Mouse (Mus musculus): ENCODE measurements around the gene Btbd9.

Btbd9 gene

GRCm38 (mm10) chr17:30602175-30602574, 25.9 kb upstream of the Btbd9 start:
- no peak for DNase-seq (ENCODE audit: low read depth, low spot score)

GRCm38 (mm10) chr17:30598300-30598699, 22.0 kb upstream of the Btbd9 start:
- no peak for DNase-seq (ENCODE audit: low read depth, low spot score)

- DNase-seq (ENCODE audit: low read depth, low spot score): no peak
Measured at GRCm38 (mm10) chr17:30597786-30598185, 21.5 kb upstream of the Btbd9 start.

- DNase-seq (ENCODE audit: low read depth, low spot score): peak; percentile 10
Measured at GRCm38 (mm10) chr17:30594846-30595245, 18.6 kb upstream of the Btbd9 start.

GRCm38 (mm10) chr17:30594407-30594806, 18.1 kb upstream of the Btbd9 start:
- DNase-seq (ENCODE audit: low read depth, low spot score): peak; percentile 35

GRCm38 (mm10) chr17:30590417-30591198, 14.3 kb upstream of the Btbd9 start:
- peak; percentile 79 for DNase-seq (ENCODE audit: low read depth, low spot score)

- DNase-seq (ENCODE audit: low read depth, low spot score): no peak
Measured at GRCm38 (mm10) chr17:30583258-30584001, 7.1 kb upstream of the Btbd9 start.

GRCm38 (mm10) chr17:30582313-30582712, 6.0 kb upstream of the Btbd9 start:
- no peak for DNase-seq (ENCODE audit: low read depth, low spot score)

GRCm38 (mm10) chr17:30581201-30581600, 4.9 kb upstream of the Btbd9 start:
- no peak for DNase-seq (ENCODE audit: low read depth, low spot score)

GRCm38 (mm10) chr17:30580781-30581180, 4.5 kb upstream of the Btbd9 start:
- no peak for DNase-seq (ENCODE audit: low read depth, low spot score)

GRCm38 (mm10) chr17:30576946-30577345, 658 bp upstream of the Btbd9 start:
- peak; percentile 49 for DNase-seq (ENCODE audit: low read depth, low spot score)

GRCm38 (mm10) chr17:30575121-30575904, 975 bp downstream of the Btbd9 start:
- DNase-seq (ENCODE audit: low read depth, low spot score): no peak

GRCm38 (mm10) chr17:30574783-30575075, 1.6 kb downstream of the Btbd9 start:
- no peak for DNase-seq (ENCODE audit: low read depth, low spot score)

GRCm38 (mm10) chr17:30573990-30574782, 2.1 kb downstream of the Btbd9 start:
- DNase-seq (ENCODE audit: low read depth, low spot score): no peak

GRCm38 (mm10) chr17:30570971-30571370, 5.3 kb downstream of the Btbd9 start:
- DNase-seq (ENCODE audit: low read depth, low spot score): no peak

GRCm38 (mm10) chr17:30570173-30570572, 6.1 kb downstream of the Btbd9 start:
- DNase-seq (ENCODE audit: low read depth, low spot score): no peak

GRCm38 (mm10) chr17:30568473-30568872, 7.8 kb downstream of the Btbd9 start:
- no peak for DNase-seq (ENCODE audit: low read depth, low spot score)

GRCm38 (mm10) chr17:30564971-30565370, 11.3 kb downstream of the Btbd9 start:
- no peak for DNase-seq (ENCODE audit: low read depth, low spot score)

GRCm38 (mm10) chr17:30564407-30564806, 11.9 kb downstream of the Btbd9 start:
- no peak for DNase-seq (ENCODE audit: low read depth, low spot score)

- DNase-seq (ENCODE audit: low read depth, low spot score): no peak
Measured at GRCm38 (mm10) chr17:30563484-30564075, 12.7 kb downstream of the Btbd9 start.

- no peak for DNase-seq (ENCODE audit: low read depth, low spot score)
Measured at GRCm38 (mm10) chr17:30562770-30563169, 13.5 kb downstream of the Btbd9 start.

Data from mesoderm, embryonic 11.5 days (tissue).